25 mouse cellular contexts compared by ENCODE assay signal in genomic region chr6:13380819-13381218, GRCm38 (mm10).
DNase-seq lines count a peak whose midpoint lies in the region; ATAC-seq lines count a peak whose summit lies in the region.
"Had no signal": no experiment of that assay in that cellular context is flagged by ENCODE, and none has a peak within 500 bp of the region (broad histone marks: within the 10 kb centered on the region; RNA-seq: fewer than 3 reads in every experiment).

No protein-coding gene starts in this region.

- H3K4me2 ChIP-seq in embryonic facial prominence, embryonic 14.5 days (ENCODE audit: low read depth, low read length): no peak overlapping the region
- no peak overlapping the region for H3K4me2 ChIP-seq in midbrain, embryonic 15.5 days

- peak; percentile 13 for DNase-seq in embryonic facial prominence, embryonic 14.5 days (ENCODE audit: low spot score)
- no peak for DNase-seq in embryonic facial prominence, embryonic 10.5 days (ENCODE audit: low spot score)
- DNase-seq in ES-CJ7 (ENCODE audit: low read depth, low spot score): peak; percentile 23
- DNase-seq in R1 (ENCODE audit: low read depth, low spot score): peak; percentile 46
- peak; percentile 23 for DNase-seq in ZHBTc4 (ENCODE audit: low read depth, low spot score)
- no peak for DNase-seq in kidney, adult 11 months
- no peak for DNase-seq in thymus, adult 18-20 months
- DNase-seq: adrenal gland, adult 2 months; adrenal gland, adult 8-10 months; adrenal gland, postnatal 10 days; adrenal gland, postnatal 14 days; adrenal gland, postnatal 25 days; adrenal gland, postnatal 36 days; B cell, adult 2 months; cerebellum, adult 11 months; cerebellum, adult 11-12 months; cerebellum, adult 18-20 months; cerebellum, adult 2 months; cerebellum, adult 8-10 months had no signal

- no peak overlapping the region for H3K9ac ChIP-seq in embryonic facial prominence, embryonic 14.5 days (ENCODE audit: low read depth, low read length)
- H3K9ac ChIP-seq in midbrain, embryonic 15.5 days: no peak overlapping the region

- no peaks in the 10 kb centered on the region for H3K27me3 ChIP-seq in embryonic facial prominence, embryonic 14.5 days (replicated peaks; ENCODE audit: control insufficient read depth, insufficient read depth, low read length)
- no peaks in the 10 kb centered on the region for H3K27me3 ChIP-seq in embryonic facial prominence, embryonic 10.5 days (replicated peaks; ENCODE audit: low read depth, poor library complexity, severe bottlenecking)
- H3K27me3 ChIP-seq in midbrain, embryonic 15.5 days (replicated peaks): no peaks in the 10 kb centered on the region
- H3K27me3 ChIP-seq: CH12.LX, Patski had no signal

- H3K4me3 ChIP-seq in embryonic facial prominence, embryonic 14.5 days (ENCODE audit: low read depth, low read length): no peak overlapping the region
- no peak overlapping the region for H3K4me3 ChIP-seq in embryonic facial prominence, embryonic 10.5 days
- no peak overlapping the region for H3K4me3 ChIP-seq in midbrain, embryonic 15.5 days

- ATAC-seq in embryonic facial prominence, embryonic 14.5 days (ENCODE audit: low read depth): peak; percentile 63; the same call in 1 of the 2 replicates
- no peak for ATAC-seq in midbrain, embryonic 15.5 days (replicated peaks)
- ATAC-seq: activated CD4-positive, CD25-positive, alpha-beta regulatory T cell, adult 4 months; CD4-positive, CD25-positive, alpha-beta regulatory T cell, adult 4 months; Patski had no signal

- no peaks in the 10 kb centered on the region for H3K36me3 ChIP-seq in embryonic facial prominence, embryonic 14.5 days (ENCODE audit: control insufficient read depth, insufficient read depth, low read length)
- H3K36me3 ChIP-seq in embryonic facial prominence, embryonic 10.5 days (replicated peaks): no peaks in the 10 kb centered on the region
- H3K36me3 ChIP-seq in midbrain, embryonic 15.5 days (replicated peaks): no peaks in the 10 kb centered on the region
- H3K36me3 ChIP-seq: G1E had no signal

- H3K9me3 ChIP-seq in embryonic facial prominence, embryonic 14.5 days (ENCODE audit: control insufficient read depth, low read length): no peaks in the 10 kb centered on the region
- H3K9me3 ChIP-seq in embryonic facial prominence, embryonic 10.5 days: no peaks in the 10 kb centered on the region
- H3K9me3 ChIP-seq in midbrain, embryonic 15.5 days: no peaks in the 10 kb centered on the region
- H3K9me3 ChIP-seq: G1E had no signal

- no peak overlapping the region for H3K27ac ChIP-seq in embryonic facial prominence, embryonic 14.5 days (replicated peaks; ENCODE audit: low read depth, low read length)
- H3K27ac ChIP-seq in embryonic facial prominence, embryonic 10.5 days (replicated peaks): no peak overlapping the region
- H3K27ac ChIP-seq in midbrain, embryonic 15.5 days: no peak overlapping the region

- no peaks in the 10 kb centered on the region for H3K4me1 ChIP-seq in embryonic facial prominence, embryonic 14.5 days (ENCODE audit: control insufficient read depth, insufficient read depth, low read length)
- H3K4me1 ChIP-seq in embryonic facial prominence, embryonic 10.5 days: no peaks in the 10 kb centered on the region
- no peaks in the 10 kb centered on the region for H3K4me1 ChIP-seq in midbrain, embryonic 15.5 days

- WGBS in embryonic facial prominence, embryonic 14.5 days: 51% methylated on average over 3 of the region's 3 CpGs
- WGBS in embryonic facial prominence, embryonic 10.5 days: 57% methylated on average over 3 of the region's 3 CpGs
- 60% methylated on average over 3 of the region's 3 CpGs for WGBS in midbrain, embryonic 15.5 days

Comparison
In these comparisons a context has a peak if more than half of its experiments do, and no peak if none do; other contexts are left out.
1. DNase-seq: peak in embryonic facial prominence, embryonic 14.5 days (single experiment), ES-CJ7 (single experiment), R1 (single experiment) and ZHBTc4 (single experiment); none in embryonic facial prominence, embryonic 10.5 days (single experiment), kidney, adult 11 months (single experiment) and thymus, adult 18-20 months (0 of 2).